Mouse (Mus musculus) hindbrain, postnatal 0 days (tissue): ENCODE results near the gene Esrra. TPM values are rescaled to one million over a fixed set of nuclear protein-coding genes. Genes with fewer than 3 reads are reported as not detected.
A peak's percentile ranks its signal among the peaks of the same experiment; 100 is the strongest.

Source experiments
- ATAC-seq: fragments of 200-750 bp; cut with Nextera tagmentation; 2 replicates; pipeline ENCODE4 v1.8.0; 2017; ENCODE audit warnings: mild to moderate bottlenecking, moderate TSS enrichment, moderate library complexity
- DNase-seq: peaks from one replicate; pipeline ENCODE4 v3.0.0-alpha.2; 2015; ENCODE audit warnings: low spot score
- H3K27ac ChIP-seq: fragments of 300-500 bp; sonication (generic); 2 replicates; pipeline ENCODE4 v1.5.1; 2014; ENCODE audit warnings: mild to moderate bottlenecking
- H3K27me3 ChIP-seq: fragments of 300-500 bp; sonication (generic); 2 replicates; pipeline ENCODE4 v1.6.1; 2014; ENCODE audit warnings: low read length, mixed read lengths; ENCODE audit not compliant: insufficient read depth
- H3K36me3 ChIP-seq: fragments of 300-500 bp; sonication (generic); 2 replicates; pipeline ENCODE4 v1.6.1; 2014; ENCODE audit warnings: low read length, mixed read lengths; ENCODE audit not compliant: insufficient read depth
- H3K4me1 ChIP-seq: fragments of 300-500 bp; sonication (generic); 2 replicates; pipeline ENCODE4 v1.6.1; 2014; ENCODE audit warnings: antibody characterized with exemption, low read length, mixed read lengths; ENCODE audit not compliant: insufficient read depth
- H3K4me2 ChIP-seq: fragments of 300-500 bp; sonication (generic); 2 replicates; pipeline ENCODE4 v1.6.1; 2014; ENCODE audit warnings: low read depth, mild to moderate bottlenecking, low read length, moderate library complexity, mixed read lengths
- H3K4me3 ChIP-seq: fragments of 300-500 bp; sonication (generic); 2 replicates; pipeline ENCODE4 v1.5.1; 2014; ENCODE audit warnings: low read length
- H3K9ac ChIP-seq: fragments of 300-500 bp; sonication (generic); replicated peaks from 2 replicates; pipeline ENCODE4 v1.6.1; 2014; ENCODE audit warnings: mild to moderate bottlenecking, low read length, moderate library complexity, mixed read lengths
- H3K9me3 ChIP-seq: fragments of 300-500 bp; sonication (generic); 2 replicates; pipeline ENCODE4 v1.6.1; 2016; ENCODE audit warnings: low read length, mixed read lengths
- CTCF ChIP-seq: IDR thresholded peaks from 2 replicates; pipeline ENCODE4 v1.5.1; 2016; ENCODE audit warnings: antibody characterized with exemption, control low read depth, low read depth
- WGBS: fragments of 180-500 bp; shearing (Covaris S2); extraction: QIAGEN DNeasy Blood & Tissue Kit; methylation state at CpG from one replicate; pipeline ENCODE4 v1.1.7; 2014; 5-methylcytosine and 5-hydroxymethylcytosine counted together
- polyA plus RNA-seq: library from polyadenylated mRNA; unstranded; fragments of >200 nt; fragmentation: Nextera tagmentation; extraction: Ambion mirVana; gene quantifications from 2 replicates; pipeline ENCODE4 v1.2.1, GENCODE M21; 2015
- total RNA-seq: library from RNA; depleted of rRNA; stranded (reverse); fragments of >200 nt; gene quantifications from 2 replicates; pipeline ENCODE4 v1.2.3, GENCODE M21; 2014

Esrra gene
- total and polyA plus RNA-seq, 2 experiments from 2014 or later, result 12.3 to 61.6 TPM

DNA sequence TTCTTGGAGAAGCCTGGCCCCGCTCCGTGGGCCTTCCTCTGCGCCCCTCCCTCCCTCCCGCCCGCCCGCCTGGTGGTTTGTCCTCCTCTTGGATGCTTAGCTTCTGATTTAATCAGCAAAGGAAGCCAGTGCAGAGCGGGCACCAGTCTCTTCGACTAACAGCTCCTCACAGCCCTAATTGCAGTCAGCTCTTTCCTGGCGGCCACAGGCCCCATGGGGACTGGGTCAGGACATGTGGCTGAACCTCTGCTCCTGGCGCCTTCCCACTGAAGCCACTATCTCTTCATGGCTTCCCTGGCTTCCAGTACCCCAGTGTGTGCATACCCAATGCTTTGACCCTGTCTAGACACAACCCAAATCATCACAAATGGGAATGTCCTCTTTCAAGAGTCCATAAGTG, 34.8 kb upstream of the Esrra start:
- Histone ChIP-seq H3K4me2 (no peak overlapping the region), H3K27me3 (no peaks in the 10 kb centered on the region), H3K9me3 (no peaks in the 10 kb centered on the region), H3K9ac (no peak overlapping the region), H3K4me1 (peaks cover 14% of the 10 kb centered on the region), H3K4me3 (no peak overlapping the region), H3K36me3 (0 out of 2 replicates have a peak, but pooled peaks cover 4% of the 10 kb centered on the region), H3K27ac (no peak overlapping the region)
- no peak for TF ChIP-seq CTCF
- no peak for DNase-seq
- ATAC-seq, result no peak
- 86% methylated on average over 10 of the region's 10 CpGs for WGBS

GRCm38 (mm10) chr19:6955424-6955823, 33.8 kb upstream of the Esrra start:
- H3K4me3 ChIP-seq, result no peak overlapping the region
- H3K9ac ChIP-seq, result no peak overlapping the region
- 0 out of 2 replicates have a peak, but pooled peaks cover 4% of the 10 kb centered on the region for H3K36me3 ChIP-seq
- no peak overlapping the region for H3K4me2 ChIP-seq
- WGBS, result 81% methylated on average over 7 of the region's 7 CpGs
- DNase-seq, result no peak
- ATAC-seq, result no peak
- no peak for TF ChIP-seq CTCF
- H3K9me3 ChIP-seq, result no peaks in the 10 kb centered on the region
- H3K4me1 ChIP-seq, result peaks cover 14% of the 10 kb centered on the region
- no peaks in the 10 kb centered on the region for H3K27me3 ChIP-seq
- H3K27ac ChIP-seq, result no peak overlapping the region

DNA sequence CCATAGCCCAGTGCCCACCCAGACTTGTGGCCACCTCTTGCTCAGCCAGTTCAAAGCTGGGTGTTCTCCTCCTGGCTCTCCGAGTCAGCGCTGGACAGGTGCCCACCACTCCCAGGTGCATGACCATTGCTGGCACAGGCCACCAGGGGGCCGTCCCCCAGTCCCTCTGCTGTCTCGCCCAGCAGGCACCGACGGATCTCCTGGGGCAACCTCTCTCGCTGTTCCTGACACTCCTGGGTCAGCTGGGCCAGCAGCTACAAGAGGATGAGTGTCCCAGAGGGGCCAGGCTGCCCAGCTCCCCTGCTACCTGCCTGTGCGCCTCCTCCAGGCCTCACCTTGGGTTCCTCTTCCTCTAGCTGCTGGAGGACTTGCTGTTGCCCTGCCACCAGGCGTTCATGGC, 32.4 kb upstream of the Esrra start:
- ATAC-seq, result no peak
- Histone ChIP-seq H3K4me3 (no peak overlapping the region), H3K36me3 (0 out of 2 replicates have a peak, but pooled peaks cover 4% of the 10 kb centered on the region), H3K4me1 (peaks cover 14% of the 10 kb centered on the region), H3K4me2 (no peak overlapping the region), H3K9me3 (no peaks in the 10 kb centered on the region), H3K9ac (no peak overlapping the region), H3K27ac (no peak overlapping the region), H3K27me3 (no peaks in the 10 kb centered on the region)
- DNase-seq, result no peak
- 53% methylated on average over 9 of the region's 9 CpGs for WGBS
- TF ChIP-seq CTCF, result peak; percentile 42

GRCm38 (mm10) chr19:6952712-6953037, 31.1 kb upstream of the Esrra start:
- no peak for DNase-seq
- Histone ChIP-seq H3K9me3 (no peaks in the 10 kb centered on the region), H3K27ac (peak overlapping the region; percentile 91; the same call in 1 of the 2 replicates), H3K4me3 (peak overlapping the region; percentile 61; the same call in 1 of the 2 replicates), H3K9ac (peak overlapping the region; percentile 59; the same call in 1 of the 2 replicates), H3K36me3 (0 out of 2 replicates have a peak, but pooled peaks cover 4% of the 10 kb centered on the region), H3K27me3 (no peaks in the 10 kb centered on the region), H3K4me2 (peak overlapping the region; percentile 99), H3K4me1 (peaks cover 14% of the 10 kb centered on the region)
- TF ChIP-seq CTCF, result no peak
- no peak for ATAC-seq
- 15% methylated on average over 3 of the region's 3 CpGs for WGBS

GRCm38 (mm10) chr19:6951994-6952711, 30.5 kb upstream of the Esrra start:
- DNase-seq (peak; percentile 73), ATAC-seq (peak; percentile 48)
- Histone ChIP-seq H3K27me3 (no peaks in the 10 kb centered on the region), H3K4me1 (peaks cover 14% of the 10 kb centered on the region), H3K4me2 (peak overlapping the region; percentile 99), H3K36me3 (0 out of 2 replicates have a peak, but pooled peaks cover 4% of the 10 kb centered on the region), H3K4me3 (peak overlapping the region; percentile 61), H3K27ac (peak overlapping the region; percentile 91), H3K9me3 (no peaks in the 10 kb centered on the region), H3K9ac (peak overlapping the region; percentile 59)
- no peak for TF ChIP-seq CTCF
- 2% methylated on average over 31 of the region's 31 CpGs for WGBS

GRCm38 (mm10) chr19:6951381-6951968, 29.9 kb upstream of the Esrra start:
- peak; percentile 88 for ATAC-seq
- TF ChIP-seq CTCF, result no peak
- WGBS, result 0% methylated on average over 35 of the region's 35 CpGs

More at GRCm38 (mm10) chr19:6951381-6951968, 29.9 kb upstream of the Esrra start:
- peak; percentile 95 for DNase-seq
- Histone ChIP-seq H3K4me2 (peak overlapping the region; percentile 99), H3K27ac (peak overlapping the region; percentile 91), H3K9ac (peak overlapping the region; percentile 59), H3K27me3 (no peaks in the 10 kb centered on the region), H3K36me3 (0 out of 2 replicates have a peak, but pooled peaks cover 4% of the 10 kb centered on the region), H3K9me3 (no peaks in the 10 kb centered on the region), H3K4me3 (peak overlapping the region; percentile 61), H3K4me1 (peaks cover 14% of the 10 kb centered on the region)
